Mouse (Mus musculus): ENCODE results near the gene Prph. TPM values are rescaled to one million over a fixed set of nuclear protein-coding genes. Genes with fewer than 3 reads are reported as not detected.
"Not testable (repeated sequence)": the region's sequence is repeated elsewhere in the genome, so short reads cannot be mapped to it uniquely, and the experiment has no call there.

The Prph gene
- polyA plus RNA-seq, 1 experiment from 2014 or later, result 7.5 TPM

- WGBS, result 76% methylated on average over 8 of the region's 8 CpGs
- Histone ChIP-seq H3K4me1 (replicated peaks) (peaks cover 18% of the 10 kb centered on the region), H3K27me3 (peaks cover under 1% of the 10 kb centered on the region; the same call in 1 of the 2 replicates), H3K36me3 (peaks cover 5% of the 10 kb centered on the region; the same call in 1 of the 2 replicates), H3K9me3 (no peaks in the 10 kb centered on the region), H3K4me2 (replicated peaks) (no peak overlapping the region), H3K27ac (no peak overlapping the region), H3K4me3 (replicated peaks) (no peak overlapping the region), H3K9ac (replicated peaks) (no peak overlapping the region)
- ATAC-seq, result no peak
These were observed 18.6 kb upstream of the Prph start for GRCm38 (mm10) chr15:99036249-99036905.

GRCm38 (mm10) chr15:99038025-99038424 lies 16.9 kb upstream of the Prph start:
- Histone ChIP-seq H3K27me3 (no peaks in the 10 kb centered on the region), H3K27ac (no peak overlapping the region), H3K9ac (replicated peaks) (no peak overlapping the region), H3K36me3 (peaks cover 5% of the 10 kb centered on the region; the same call in 1 of the 2 replicates), H3K4me1 (replicated peaks) (peaks cover 12% of the 10 kb centered on the region), H3K4me3 (replicated peaks) (no peak overlapping the region), H3K9me3 (no peaks in the 10 kb centered on the region), H3K4me2 (replicated peaks) (no peak overlapping the region)
- WGBS, result 93% methylated on average over 1 of the region's 1 CpGs
- no peak for ATAC-seq

GRCm38 (mm10) chr15:99038797-99039196 lies 16.2 kb upstream of the Prph start:
- H3K36me3 ChIP-seq, result peaks cover 5% of the 10 kb centered on the region; the same call in 1 of the 2 replicates
- H3K27me3 ChIP-seq, result no peaks in the 10 kb centered on the region
- no peak overlapping the region for H3K4me3 ChIP-seq (replicated peaks)
- H3K4me1 ChIP-seq (replicated peaks), result peaks cover 12% of the 10 kb centered on the region
- no peak overlapping the region for H3K27ac ChIP-seq
- H3K9ac ChIP-seq (replicated peaks), result no peak overlapping the region
- 94% methylated on average over 5 of the region's 5 CpGs for WGBS
- H3K9me3 ChIP-seq, result no peaks in the 10 kb centered on the region
- H3K4me2 ChIP-seq (replicated peaks), result no peak overlapping the region
- ATAC-seq, result no peak

- Histone ChIP-seq H3K36me3 (peaks cover 5% of the 10 kb centered on the region; the same call in 1 of the 2 replicates), H3K9me3 (no peaks in the 10 kb centered on the region), H3K27ac (no peak overlapping the region), H3K4me2 (replicated peaks) (no peak overlapping the region), H3K27me3 (no peaks in the 10 kb centered on the region), H3K4me1 (replicated peaks) (peaks cover 12% of the 10 kb centered on the region), H3K9ac (replicated peaks) (no peak overlapping the region), H3K4me3 (replicated peaks) (no peak overlapping the region)
- no peak for ATAC-seq
- WGBS, result 82% methylated on average over 4 of the region's 4 CpGs
These were observed 15.7 kb upstream of the Prph start for GRCm38 (mm10) chr15:99039306-99039705.

GRCm38 (mm10) chr15:99039996-99040919 lies 14.7 kb upstream of the Prph start:
- H3K9me3 ChIP-seq, result no peaks in the 10 kb centered on the region
- whole genome bisulfite sequencing, result 73% methylated on average over 26 of the region's 26 CpGs
- H3K9ac ChIP-seq (replicated peaks), result no peak overlapping the region
- H3K4me3 ChIP-seq (replicated peaks), result no peak overlapping the region
- no peaks in the 10 kb centered on the region for H3K27me3 ChIP-seq
- peaks cover 12% of the 10 kb centered on the region for H3K4me1 ChIP-seq (replicated peaks)
- H3K4me2 ChIP-seq (replicated peaks), result no peak overlapping the region
- H3K27ac ChIP-seq, result no peak overlapping the region
- ATAC-seq, result no peak
- peaks cover 5% of the 10 kb centered on the region; the same call in 1 of the 2 replicates for H3K36me3 ChIP-seq

GRCm38 (mm10) chr15:99040920-99041856 lies 13.8 kb upstream of the Prph start:
- Histone ChIP-seq H3K4me2 (replicated peaks) (no peak overlapping the region), H3K27ac (no peak overlapping the region)
- ATAC-seq, result no peak

GRCm38 (mm10) chr15:99042334-99042733 lies 12.6 kb upstream of the Prph start:
- H3K9ac ChIP-seq (replicated peaks), result no peak overlapping the region
- ATAC-seq, result no peak
- no peaks in the 10 kb centered on the region for H3K9me3 ChIP-seq
- H3K4me1 ChIP-seq (replicated peaks), result peaks cover 12% of the 10 kb centered on the region
- no peaks in the 10 kb centered on the region for H3K27me3 ChIP-seq
- no peak overlapping the region for H3K4me3 ChIP-seq (replicated peaks)
- WGBS, result 85% methylated on average over 5 of the region's 5 CpGs
- H3K36me3 ChIP-seq, result no peaks in the 10 kb centered on the region
- no peak overlapping the region for H3K27ac ChIP-seq
- no peak overlapping the region for H3K4me2 ChIP-seq (replicated peaks)

More at GRCm38 (mm10) chr15:99040920-99041856, 13.8 kb upstream of the Prph start:
- Histone ChIP-seq H3K4me1 (replicated peaks) (peaks cover 12% of the 10 kb centered on the region), H3K27me3 (no peaks in the 10 kb centered on the region), H3K9me3 (no peaks in the 10 kb centered on the region), H3K9ac (replicated peaks) (no peak overlapping the region), H3K36me3 (peaks cover 5% of the 10 kb centered on the region; the same call in 1 of the 2 replicates), H3K4me3 (replicated peaks) (no peak overlapping the region)
- 41% methylated on average over 21 of the region's 21 CpGs for WGBS

- Histone ChIP-seq H3K4me3 (replicated peaks) (no peak overlapping the region), H3K27ac (no peak overlapping the region), H3K4me1 (replicated peaks) (peaks cover 12% of the 10 kb centered on the region), H3K9me3 (no peaks in the 10 kb centered on the region), H3K36me3 (no peaks in the 10 kb centered on the region), H3K9ac (replicated peaks) (no peak overlapping the region), H3K4me2 (replicated peaks) (no peak overlapping the region), H3K27me3 (no peaks in the 10 kb centered on the region)
- no peak for ATAC-seq
- 64% methylated on average over 3 of the region's 3 CpGs for WGBS
These were observed 10.1 kb upstream of the Prph start for GRCm38 (mm10) chr15:99044854-99045253.

GRCm38 (mm10) chr15:99045734-99046133 lies 9.2 kb upstream of the Prph start:
- not testable (repeated sequence) for H3K27me3 ChIP-seq; H3K27ac ChIP-seq; H3K36me3 ChIP-seq; H3K4me2 ChIP-seq (replicated peaks); H3K9ac ChIP-seq (replicated peaks); ATAC-seq; H3K4me3 ChIP-seq (replicated peaks); H3K4me1 ChIP-seq (replicated peaks); H3K9me3 ChIP-seq
- WGBS, result 77% methylated on average over 6 of the region's 6 CpGs

- 35% methylated on average over 13 of the region's 13 CpGs for WGBS
- Histone ChIP-seq H3K9ac (replicated peaks) (no peak overlapping the region), H3K27ac (no peak overlapping the region), H3K27me3 (peaks cover 38% of the 10 kb centered on the region), H3K36me3 (no peaks in the 10 kb centered on the region), H3K9me3 (no peaks in the 10 kb centered on the region), H3K4me2 (replicated peaks) (no peak overlapping the region), H3K4me3 (replicated peaks) (no peak overlapping the region), H3K4me1 (replicated peaks) (peaks cover 10% of the 10 kb centered on the region)
- ATAC-seq, result no peak
These were observed 5.3 kb upstream of the Prph start for GRCm38 (mm10) chr15:99049473-99050253.

GRCm38 (mm10) chr15:99053373-99053772 lies 1.6 kb upstream of the Prph start:
- H3K4me2 ChIP-seq (replicated peaks), result no peak overlapping the region
- H3K27ac ChIP-seq, result no peak overlapping the region
- no peak for ATAC-seq
- 9% methylated on average over 9 of the region's 9 CpGs for WGBS
- H3K4me3 ChIP-seq (replicated peaks), result no peak overlapping the region
- no peak overlapping the region for H3K9ac ChIP-seq (replicated peaks)
- H3K27me3 ChIP-seq, result peaks cover 75% of the 10 kb centered on the region
- H3K36me3 ChIP-seq, result no peaks in the 10 kb centered on the region
- no peaks in the 10 kb centered on the region for H3K9me3 ChIP-seq
- peaks cover 32% of the 10 kb centered on the region for H3K4me1 ChIP-seq (replicated peaks)

Measured in midbrain, embryonic 13.5 days (tissue).